Mouse (Mus musculus): ENCODE data around the gene Gm9821. TPM values are rescaled to one million over a fixed set of nuclear protein-coding genes. Genes with fewer than 3 reads are reported as not detected.

Gene Gm9821
- polyA plus RNA-seq, 1 experiment from 2014 or later: 1.1 TPM

- DNase-seq: peak; percentile 53
- peak overlapping the region; percentile 42 for H3K4me2 ChIP-seq
- no peak for TF ChIP-seq CTCF (IDR thresholded peaks at IDR 0.05; ENCODE audit: low read depth)
These were observed 26.0 kb downstream of the Gm9821 start for GRCm38 (mm10) chr2:91971231-91972097.

GRCm38 (mm10) chr2:91972121-91972566, 26.6 kb downstream of the Gm9821 start:
- peak; percentile 70 for DNase-seq

More at GRCm38 (mm10) chr2:91971231-91972097, 26.0 kb downstream of the Gm9821 start:
- Histone ChIP-seq H3K9me3 (ENCODE audit: low read depth, low read length) (no peaks in the 10 kb centered on the region), H3K36me3 (ENCODE audit: insufficient read depth) (no peaks in the 10 kb centered on the region), H3K4me1 (ENCODE audit: insufficient read depth) (peaks cover 19% of the 10 kb centered on the region), H3K9ac (peak overlapping the region; percentile 14; the same call in 1 of the 2 replicates), H3K27ac (ENCODE audit: low read depth) (peak overlapping the region; percentile 90), H3K27me3 (ENCODE audit: insufficient read depth, low read length) (peaks cover 25% of the 10 kb centered on the region), H3K4me3 (ENCODE audit: low read depth, low read length) (no peak overlapping the region)
- WGBS: 19% methylated on average over 21 of the region's 21 CpGs
- ATAC-seq (ENCODE audit: insufficient read depth): peak; percentile 45

GRCm38 (mm10) chr2:91973416-91974135, 28.1 kb downstream of the Gm9821 start:
- no peak overlapping the region for H3K4me2 ChIP-seq
- ATAC-seq (ENCODE audit: insufficient read depth) (no peak), DNase-seq (no peak)
- H3K4me1 ChIP-seq (ENCODE audit: insufficient read depth): peaks cover 25% of the 10 kb centered on the region
- WGBS: 47% methylated on average over 7 of the region's 7 CpGs
- H3K9ac ChIP-seq: no peak overlapping the region
- peaks cover 37% of the 10 kb centered on the region for H3K27me3 ChIP-seq (ENCODE audit: insufficient read depth, low read length)
- TF ChIP-seq CTCF (IDR thresholded peaks at IDR 0.05; ENCODE audit: low read depth): no peak
- H3K9me3 ChIP-seq (ENCODE audit: low read depth, low read length): no peaks in the 10 kb centered on the region
- H3K27ac ChIP-seq (ENCODE audit: low read depth): no peak overlapping the region
- no peaks in the 10 kb centered on the region for H3K36me3 ChIP-seq (ENCODE audit: insufficient read depth)
- H3K4me3 ChIP-seq (ENCODE audit: low read depth, low read length): no peak overlapping the region

More at GRCm38 (mm10) chr2:91972121-91972566, 26.6 kb downstream of the Gm9821 start:
- Histone ChIP-seq H3K9me3 (ENCODE audit: low read depth, low read length) (no peaks in the 10 kb centered on the region), H3K4me3 (ENCODE audit: low read depth, low read length) (no peak overlapping the region), H3K4me2 (peak overlapping the region; percentile 42), H3K27ac (ENCODE audit: low read depth) (peak overlapping the region; percentile 90), H3K9ac (no peak overlapping the region), H3K4me1 (ENCODE audit: insufficient read depth) (peaks cover 19% of the 10 kb centered on the region), H3K36me3 (ENCODE audit: insufficient read depth) (no peaks in the 10 kb centered on the region), H3K27me3 (ENCODE audit: insufficient read depth, low read length) (peaks cover 32% of the 10 kb centered on the region)
- WGBS: 19% methylated on average over 13 of the region's 13 CpGs
- no peak for TF ChIP-seq CTCF (IDR thresholded peaks at IDR 0.05; ENCODE audit: low read depth)
- ATAC-seq (ENCODE audit: insufficient read depth): peak; percentile 58

- H3K4me1 ChIP-seq (ENCODE audit: insufficient read depth): peaks cover 29% of the 10 kb centered on the region
- ATAC-seq (ENCODE audit: insufficient read depth) (0 out of 2 replicates have a peak, but pooled peaks have one; percentile 15), DNase-seq (no peak)
- H3K27me3 ChIP-seq (ENCODE audit: insufficient read depth, low read length): peaks cover 37% of the 10 kb centered on the region
- H3K36me3 ChIP-seq (ENCODE audit: insufficient read depth): no peaks in the 10 kb centered on the region
- H3K9me3 ChIP-seq (ENCODE audit: low read depth, low read length): no peaks in the 10 kb centered on the region
- no peak for TF ChIP-seq CTCF (IDR thresholded peaks at IDR 0.05; ENCODE audit: low read depth)
- H3K4me3 ChIP-seq (ENCODE audit: low read depth, low read length): peak within 1 kb of the TSS; percentile 41
- H3K4me2 ChIP-seq: peak within 1 kb of the TSS; percentile 67
- 2% methylated on average over 79 of the region's 79 CpGs for WGBS
- peak within 1 kb of the TSS; percentile 36; the same call in 1 of the 2 replicates for H3K9ac ChIP-seq
- no peak within 1 kb of the TSS for H3K27ac ChIP-seq (ENCODE audit: low read depth)
These were observed 30.4 kb downstream of the Gm9821 start, which contains the start of gene Dgkz for GRCm38 (mm10) chr2:91975581-91976541. Gene Dgkz, minus strand, starts transcription at chr2:91975864.

DNA sequence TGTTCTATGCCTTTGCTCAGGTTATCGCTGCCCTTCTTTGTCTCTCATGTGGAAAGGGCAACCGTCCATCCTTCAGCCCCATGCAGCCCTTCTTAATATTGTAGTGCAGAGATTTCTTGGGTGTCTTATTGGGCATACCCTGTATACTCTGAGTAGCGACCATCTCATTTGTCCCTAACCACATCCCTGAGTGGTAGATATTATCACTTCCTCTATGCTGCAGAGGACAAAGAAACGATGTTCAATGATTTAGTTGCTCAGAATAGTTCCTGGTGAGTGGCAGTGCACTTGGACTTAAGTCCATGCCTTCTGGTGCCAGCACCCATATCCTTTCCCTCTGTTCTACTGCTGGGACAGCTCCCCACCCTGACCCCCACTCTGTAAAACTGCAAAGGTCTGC, 32.5 kb downstream of the Gm9821 start:
- Histone ChIP-seq H3K27me3 (ENCODE audit: insufficient read depth, low read length) (peaks cover 37% of the 10 kb centered on the region), H3K4me1 (ENCODE audit: insufficient read depth) (peaks cover 16% of the 10 kb centered on the region), H3K36me3 (ENCODE audit: insufficient read depth) (peaks cover 5% of the 10 kb centered on the region; the same call in 1 of the 2 replicates), H3K4me2 (no peak overlapping the region; the same call in 1 of the 2 replicates), H3K9ac (no peak overlapping the region), H3K27ac (ENCODE audit: low read depth) (peak overlapping the region; percentile 30; the same call in 1 of the 2 replicates), H3K9me3 (ENCODE audit: low read depth, low read length) (no peaks in the 10 kb centered on the region), H3K4me3 (ENCODE audit: low read depth, low read length) (no peak overlapping the region)
- DNase-seq: no peak
- 69% methylated on average over 4 of the region's 4 CpGs for WGBS
- no peak for TF ChIP-seq CTCF (IDR thresholded peaks at IDR 0.05; ENCODE audit: low read depth)
- no peak for ATAC-seq (ENCODE audit: insufficient read depth)

DNA sequence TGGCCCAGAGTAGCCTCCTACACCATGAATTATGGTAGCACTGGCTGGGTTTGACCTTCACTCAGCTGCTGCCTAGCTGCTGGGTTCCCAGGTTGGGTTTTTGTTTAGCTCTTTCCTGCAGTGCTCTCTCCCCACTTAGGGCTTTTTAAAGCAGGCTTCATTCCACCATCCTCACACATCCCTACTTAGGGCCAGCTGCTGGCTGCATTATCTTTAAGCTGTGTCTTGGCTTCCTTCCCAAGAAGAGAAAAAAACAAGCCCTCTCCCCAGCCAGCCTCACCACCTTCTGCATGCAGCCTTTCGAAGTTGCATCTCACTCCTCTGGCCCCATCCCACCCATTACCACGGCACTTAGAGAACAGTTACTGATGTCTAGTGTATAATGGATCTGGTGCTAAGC, 33.0 kb downstream of the Gm9821 start:
- Histone ChIP-seq H3K27ac (ENCODE audit: low read depth) (peak overlapping the region; percentile 30; the same call in 1 of the 2 replicates), H3K27me3 (ENCODE audit: insufficient read depth, low read length) (peaks cover 37% of the 10 kb centered on the region), H3K9ac (peak overlapping the region; percentile 20; the same call in 1 of the 2 replicates), H3K36me3 (ENCODE audit: insufficient read depth) (peaks cover 10% of the 10 kb centered on the region; the same call in 1 of the 2 replicates), H3K4me3 (ENCODE audit: low read depth, low read length) (no peak overlapping the region), H3K4me2 (no peak overlapping the region; the same call in 1 of the 2 replicates), H3K9me3 (ENCODE audit: low read depth, low read length) (no peaks in the 10 kb centered on the region), H3K4me1 (ENCODE audit: insufficient read depth) (peaks cover 16% of the 10 kb centered on the region)
- TF ChIP-seq CTCF (IDR thresholded peaks at IDR 0.05; ENCODE audit: low read depth): no peak
- peak; percentile 57 for ATAC-seq (ENCODE audit: insufficient read depth)
- peak; percentile 83 for DNase-seq
- 20% methylated on average over 2 of the region's 2 CpGs for WGBS
